Mouse (Mus musculus): Measurements from ENCODE around the gene Ccdc105. TPM values are rescaled to one million over a fixed set of nuclear protein-coding genes. Genes with fewer than 3 reads are reported as not detected.

Gene Ccdc105
- not detected in 4 replicates for total RNA-seq (2023)

GRCm38 (mm10) chr10:78752452-78753191, at the start of gene Ccdc105:
Gene Ccdc105, minus strand, starts transcription at chr10:78753065.

GRCm38 (mm10) chr10:78779981-78780651, 27.3 kb upstream of the Ccdc105 start, which contains the start of gene Slc1a6:
Gene Slc1a6, plus strand, starts transcription at chr10:78780496.

GRCm38 (mm10) chr10:78718056-78718455, 34.8 kb downstream of the Ccdc105 start, which contains the start of gene Casp14:
Gene Casp14, minus strand, starts transcription at chr10:78718294.

Other genes with a start within 250 kb of the Ccdc105 start
- not detected in 4 replicates for gene Olfr1358, start 235.6 kb downstream of the Ccdc105 start, total RNA-seq (2023)
- 87.6 to 101 TPM (median 88.0 TPM) in 4 replicates for gene Ilvbl, start 178.7 kb downstream of the Ccdc105 start, total RNA-seq (2023)
- 0.75 to 1.3 TPM (median 1.1 TPM) in 4 replicates for gene Syde1, start 161.1 kb downstream of the Ccdc105 start, total RNA-seq (2023)
- not detected in 4 replicates for gene Olfr1357, start 135.0 kb downstream of the Ccdc105 start, total RNA-seq (2023)
- not detected in 4 replicates for gene Casp14, start 34.8 kb downstream of the Ccdc105 start, total RNA-seq (2023)
- gene Slc1a6, start 27.4 kb upstream of the Ccdc105 start, total RNA-seq (2023) = not detected in 4 replicates
- gene Olfr1356, start 99.1 kb upstream of the Ccdc105 start, total RNA-seq (2023) = not detected in 4 replicates
- not detected in 4 replicates for gene Olfr1355, start 122.5 kb upstream of the Ccdc105 start, total RNA-seq (2023)
- gene Olfr1354, start 160.1 kb upstream of the Ccdc105 start, total RNA-seq (2023) = not detected in 4 replicates
- not detected in 4 replicates for gene Olfr8, start 197.6 kb upstream of the Ccdc105 start, total RNA-seq (2023)
- not detected in 4 replicates for gene Olfr1353, start 210.2 kb upstream of the Ccdc105 start, total RNA-seq (2023)
- gene Olfr1352, start 228.0 kb upstream of the Ccdc105 start, total RNA-seq (2023) = not detected in 4 replicates